9 mouse cellular contexts compared by ENCODE assay signal in genomic region chr13:116297048-116297811, GRCm38 (mm10). TPM values are rescaled to one million over a fixed set of nuclear protein-coding genes. Genes with fewer than 3 reads are reported as not detected.
DNase-seq lines count a peak whose midpoint lies in the region; ATAC-seq lines count a peak whose summit lies in the region.
"Had no signal": no experiment of that assay in that cellular context is flagged by ENCODE, and none has a peak within 500 bp of the region (broad histone marks: within the 10 kb centered on the region; RNA-seq: fewer than 3 reads in every experiment).

No protein-coding gene starts in this region.

- 4% methylated on average over 33 of the region's 33 CpGs for WGBS in intestine, embryonic 14.5 days
- WGBS in intestine, embryonic 16.5 days = 3% methylated on average over 33 of the region's 33 CpGs
- WGBS in hindbrain, embryonic 13.5 days = under 1% methylated on average over 33 of the region's 33 CpGs

- H3K9me3 ChIP-seq in intestine, embryonic 14.5 days (ENCODE audit: control insufficient read depth, low read length) = no peaks in the 10 kb centered on the region
- no peaks in the 10 kb centered on the region for H3K9me3 ChIP-seq in intestine, embryonic 16.5 days (ENCODE audit: control insufficient read depth, low read length)
- no peaks in the 10 kb centered on the region for H3K9me3 ChIP-seq in hindbrain, embryonic 13.5 days

- H3K9ac ChIP-seq in intestine, embryonic 14.5 days (ENCODE audit: low read length) = no peak overlapping the region
- no peak overlapping the region for H3K9ac ChIP-seq in intestine, embryonic 16.5 days (ENCODE audit: low read depth, low read length)
- H3K9ac ChIP-seq in hindbrain, embryonic 13.5 days = no peak overlapping the region

- H3K27ac ChIP-seq in intestine, embryonic 14.5 days (ENCODE audit: low read depth) = no peak overlapping the region
- H3K27ac ChIP-seq in intestine, embryonic 16.5 days (ENCODE audit: low read length) = no peak overlapping the region
- H3K27ac ChIP-seq in hindbrain, embryonic 13.5 days = no peak overlapping the region

- 0 out of 2 replicates have a peak overlapping the region, but pooled peaks have one; percentile 10 for H3K4me3 ChIP-seq in intestine, embryonic 14.5 days (ENCODE audit: low read depth, low read length)
- no peak overlapping the region for H3K4me3 ChIP-seq in intestine, embryonic 16.5 days (ENCODE audit: low read length)
- H3K4me3 ChIP-seq in hindbrain, embryonic 13.5 days = no peak overlapping the region

- no peak for ATAC-seq in intestine, embryonic 14.5 days (replicated peaks; ENCODE audit: low FRiP score, low TSS enrichment, low read depth)
- ATAC-seq in intestine, embryonic 16.5 days = no peak
- ATAC-seq in hindbrain, embryonic 13.5 days (ENCODE audit: low FRiP score) = 0 out of 2 replicates have a peak, but pooled peaks have one; percentile 31

- H3K4me1 ChIP-seq in intestine, embryonic 14.5 days (replicated peaks; ENCODE audit: control insufficient read depth, insufficient read depth, low read length) = no peaks in the 10 kb centered on the region; the same call in 1 of the 2 replicates
- H3K4me1 ChIP-seq in intestine, embryonic 16.5 days (ENCODE audit: control insufficient read depth, insufficient read depth, low read length) = no peaks in the 10 kb centered on the region
- H3K4me1 ChIP-seq in hindbrain, embryonic 13.5 days (replicated peaks) = peaks cover 6% of the 10 kb centered on the region

- DNase-seq in intestine, embryonic 14.5 days (ENCODE audit: low spot score) = no peak
- peak; percentile 55 for DNase-seq in embryo, embryonic 9.5 days (ENCODE audit: extremely low spot score)
- peak; percentile 57 for DNase-seq in neural tube, embryonic 10.5 days (ENCODE audit: extremely low spot score, low spot score)
- no peak for DNase-seq in right cerebral cortex, postnatal 14 days
- no peak for DNase-seq in cerebellum, postnatal 4 days (ENCODE audit: low spot score in 2 of 2)
- DNase-seq in right cerebral cortex, postnatal 10 days (ENCODE audit: low spot score in 2 of 2) = no peak

- H3K27me3 ChIP-seq in intestine, embryonic 14.5 days (replicated peaks; ENCODE audit: control insufficient read depth, insufficient read depth, low read length) = peaks cover 99% of the 10 kb centered on the region
- H3K27me3 ChIP-seq in intestine, embryonic 16.5 days (replicated peaks; ENCODE audit: control insufficient read depth, insufficient read depth, low read length) = peaks cover 57% of the 10 kb centered on the region
- peaks cover 97% of the 10 kb centered on the region for H3K27me3 ChIP-seq in hindbrain, embryonic 13.5 days

- peak overlapping the region; percentile 32 for H3K4me2 ChIP-seq in intestine, embryonic 14.5 days (ENCODE audit: low read length)
- no peak overlapping the region for H3K4me2 ChIP-seq in intestine, embryonic 16.5 days (ENCODE audit: low read depth, low read length)
- H3K4me2 ChIP-seq in hindbrain, embryonic 13.5 days = 0 out of 2 replicates have a peak overlapping the region, but pooled peaks have one; percentile 15

- no peaks in the 10 kb centered on the region for H3K36me3 ChIP-seq in intestine, embryonic 14.5 days (ENCODE audit: control insufficient read depth, insufficient read depth, low read length)
- H3K36me3 ChIP-seq in intestine, embryonic 16.5 days (ENCODE audit: control insufficient read depth, insufficient read depth, low read length) = no peaks in the 10 kb centered on the region
- H3K36me3 ChIP-seq in hindbrain, embryonic 13.5 days = no peaks in the 10 kb centered on the region
- H3K36me3 ChIP-seq: G1E had no signal

RNA-seq across cellular contexts. Expression of gene Isl1, which starts 12.3 kb away (rescaled TPM):
- 2.7 and 4.6 TPM in 2 replicates for polyA plus RNA-seq in intestine, embryonic 14.5 days (2014; fragmentation: Nextera tagmentation; extraction: Ambion mirVana)
- 4.9 and 6.7 TPM in 2 replicates for polyA plus RNA-seq in intestine, embryonic 16.5 days (2015; fragmentation: Nextera tagmentation; extraction: Ambion mirVana)
- polyA plus RNA-seq in hindbrain, embryonic 13.5 days (2015; fragmentation: Nextera tagmentation; extraction: Ambion mirVana) = 43.3 and 51.8 TPM in 2 replicates
- polyA plus RNA-seq: G1E had no signal

Comparison
In these comparisons a context has a peak if more than half of its experiments do, and no peak if none do; other contexts are left out.
1. DNase-seq: peak in embryo, embryonic 9.5 days (single experiment) and neural tube, embryonic 10.5 days (single experiment); none in intestine, embryonic 14.5 days (single experiment), right cerebral cortex, postnatal 14 days (single experiment), cerebellum, postnatal 4 days (0 of 2) and right cerebral cortex, postnatal 10 days (0 of 2).